Mouse (Mus musculus) left cerebral cortex, postnatal 10 days (tissue): ENCODE measurements at regions not wholly inside any gene's neighbourhood (a gene's known extent, or its start where the extent isn't known, plus 50 kb on each side); places are given as distances from the start of the nearest gene placed in this dataset. TPM values are rescaled to one million over a fixed set of nuclear protein-coding genes. Genes with fewer than 3 reads are reported as not detected.

ENCODE experiments used
- DNase-seq, 2 experiments: peaks; one replicate each; pipeline ENCODE4 v3.0.0; 2021 to 2022; ENCODE audit warnings: low spot score in 2 of 2, mixed read lengths in 1 of 2; ENCODE audit errors: extremely low spot score in 1 of 2
- intact Hi-C: fragments of 180-260 bp; cut with DNase I; formaldehyde crosslinking; loops from one replicate; pipeline ENCODE4 v1.15.1; 2025
- microRNA-seq: library from miRNA; unstranded; fragments of <30 nt; microRNA quantifications from one replicate; pipeline ENCODE4 v1.2.0, GENCODE M21; 2022

DNA sequence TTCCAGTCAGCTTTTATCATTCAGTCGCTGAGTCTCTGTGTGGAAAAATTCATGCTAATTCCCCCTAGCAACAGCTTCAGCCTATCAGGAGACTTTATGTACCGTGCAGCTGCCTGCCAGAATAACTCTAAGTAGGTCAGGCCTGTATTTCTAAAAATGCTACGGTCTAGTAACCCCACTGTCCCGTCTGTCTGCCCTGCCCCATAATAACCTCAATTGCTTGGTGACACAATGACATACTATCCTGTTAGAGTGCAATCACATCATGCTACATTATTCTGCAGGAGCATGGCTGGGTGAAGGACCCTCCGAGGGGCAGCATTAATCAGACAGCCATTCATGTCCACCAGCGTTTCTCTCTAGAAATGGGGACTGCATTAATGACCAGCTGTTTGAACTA lies 158.9 kb downstream of the Gm11361 start:
- intact Hi-C loops, result loop anchor here (5.0 kb wide), 1 partner anchor 1421 kb away; no protein-coding TSS in a partner anchor

DNA sequence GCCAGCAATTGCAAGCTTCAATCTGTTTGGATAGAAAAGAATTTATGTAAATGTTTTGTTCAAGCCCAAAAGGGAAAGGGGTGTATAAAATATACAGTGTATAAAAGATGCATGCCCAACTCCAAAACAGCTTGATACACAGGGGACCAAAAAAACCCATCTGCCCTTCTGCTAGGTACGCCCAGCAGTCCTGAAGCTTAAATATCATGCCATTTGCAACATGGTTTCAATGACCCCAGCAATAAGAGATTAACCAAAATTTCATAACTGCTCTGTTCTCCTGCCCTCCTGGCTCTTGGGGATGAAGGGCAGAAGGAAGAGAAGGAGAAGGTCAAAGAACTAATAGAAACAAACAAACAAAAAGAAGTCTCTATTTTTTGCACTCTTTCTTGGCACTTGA lies 158.4 kb downstream of the Gm11361 start:
- intact Hi-C loops, result loop anchor here (5.0 kb wide), 1 partner anchor 1422 kb away; no protein-coding TSS in a partner anchor

More for the DNA sequence above, 158.9 kb downstream of the Gm11361 start:
- DNase-seq, result peak; percentile 57 to 76

GRCm38 (mm10) chr13:28410324-28410723 lies 153.0 kb downstream of the Gm11361 start:
- intact Hi-C loops, result no loop called here
- no peak for DNase-seq

More for the DNA sequence above, 158.4 kb downstream of the Gm11361 start:
- no peak for DNase-seq

DNA sequence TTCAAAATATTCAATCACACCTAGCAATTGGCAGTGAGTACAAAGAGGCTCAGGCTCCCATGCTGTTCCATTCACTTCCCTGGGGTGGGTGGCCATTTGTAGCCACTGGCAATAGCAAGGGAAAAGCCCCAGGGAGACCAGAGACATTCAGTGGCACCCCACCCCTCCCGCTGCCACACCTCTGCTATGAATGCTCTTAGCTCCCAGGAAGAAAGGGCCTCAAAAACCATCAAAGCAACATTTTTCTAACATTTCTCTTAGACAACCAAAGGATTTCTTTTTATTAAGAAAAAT lies 152.2 kb downstream of the Gm11361 start:
- intact Hi-C loops, result no loop called here
- no peak for DNase-seq

DNA sequence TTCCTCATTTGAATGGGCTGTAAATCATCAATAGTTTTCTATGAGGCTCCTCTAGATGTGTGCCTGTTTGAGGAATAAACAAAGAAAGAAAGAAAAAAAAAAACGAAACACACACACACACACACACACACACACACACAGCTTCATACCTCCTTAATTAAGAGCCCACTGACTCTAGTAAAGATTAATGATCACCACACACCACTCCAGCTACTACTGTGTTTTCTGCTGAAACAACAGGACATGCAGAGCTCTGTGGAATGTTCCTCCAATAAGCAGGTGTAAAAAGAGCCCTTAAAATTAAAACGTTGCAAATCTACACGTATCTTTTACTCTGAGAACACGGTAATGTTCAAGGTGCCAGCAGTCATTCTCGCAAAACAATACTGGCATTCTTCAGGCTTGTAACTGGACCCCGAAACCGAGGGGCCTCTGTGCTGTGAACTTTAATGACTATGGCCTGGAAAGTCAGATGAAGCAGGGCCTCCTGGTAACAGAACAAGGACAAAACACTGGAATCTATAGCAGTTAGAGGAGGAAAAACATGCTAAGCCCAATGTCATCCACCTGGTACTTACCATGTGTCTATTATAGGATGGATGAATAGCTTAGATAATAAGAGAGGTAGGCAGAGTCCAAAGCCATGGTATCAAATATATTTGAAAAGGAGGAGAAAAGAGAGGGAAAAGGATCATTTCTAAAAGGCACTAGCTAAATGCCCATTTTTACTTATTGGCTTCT lies 151.7 kb downstream of the Gm11361 start:
- intact Hi-C loops, result no loop called here
- DNase-seq, result no peak

- no peak for DNase-seq
- intact Hi-C loops, result no loop called here
These were observed 143.1 kb downstream of the Gm11361 start for GRCm38 (mm10) chr13:28400459-28400858.

Small RNA genes in the stretch of these regions (microRNA-seq; reads per million reads assigned to microRNA genes)
- not detected for gene Mir6368
